Mouse (Mus musculus): ENCODE measurements around the gene Gm39566. TPM values are rescaled to one million over a fixed set of nuclear protein-coding genes. Genes with fewer than 3 reads are reported as not detected.

Gene Gm39566
- polyA plus RNA-seq, 1 experiment from 2014 or later = not detected

- ATAC-seq (ENCODE audit: low FRiP score, low read depth) = peak; percentile 78
- under 1% methylated on average over 36 of the region's 37 CpGs for WGBS
- Histone ChIP-seq H3K9me3 (no peaks in the 10 kb centered on the region), H3K27me3 (no peaks in the 10 kb centered on the region), H3K27ac (peak overlapping the region; percentile 92), H3K9ac (peak overlapping the region; percentile 96), H3K4me3 (peak overlapping the region; percentile 87), H3K36me3 (no peaks in the 10 kb centered on the region), H3K4me2 (replicated peaks) (peak overlapping the region; percentile 78), H3K4me1 (peaks cover 38% of the 10 kb centered on the region)
Observed at GRCm38 (mm10) chr11:69766126-69766609, 48.9 kb downstream of the Gm39566 start.

GRCm38 (mm10) chr11:69765221-69766125 is 49.6 kb downstream of the Gm39566 start, which contains the start of gene Zbtb4:
Gene Zbtb4, plus strand, starts transcription at chr11:69765912.
- Histone ChIP-seq H3K27me3 (no peaks in the 10 kb centered on the region), H3K9ac (peak within 1 kb of the TSS; percentile 96), H3K4me1 (peaks cover 43% of the 10 kb centered on the region), H3K36me3 (no peaks in the 10 kb centered on the region), H3K4me3 (peak within 1 kb of the TSS; percentile 87), H3K4me2 (replicated peaks) (peak within 1 kb of the TSS; percentile 78), H3K9me3 (no peaks in the 10 kb centered on the region), H3K27ac (peak within 1 kb of the TSS; percentile 92)
- ATAC-seq (ENCODE audit: low FRiP score, low read depth) = peak; percentile 62
- 22% methylated on average over 28 of the region's 55 CpGs for WGBS

GRCm38 (mm10) chr11:69763551-69763950 is 51.5 kb downstream of the Gm39566 start:
- H3K27me3 ChIP-seq = no peaks in the 10 kb centered on the region
- peaks cover 44% of the 10 kb centered on the region for H3K4me1 ChIP-seq
- H3K27ac ChIP-seq = no peak overlapping the region
- WGBS = 70% methylated on average over 7 of the region's 7 CpGs
- no peaks in the 10 kb centered on the region for H3K36me3 ChIP-seq
- no peak overlapping the region for H3K4me3 ChIP-seq
- H3K4me2 ChIP-seq (replicated peaks) = no peak overlapping the region
- H3K9me3 ChIP-seq = no peaks in the 10 kb centered on the region
- no peak overlapping the region for H3K9ac ChIP-seq
- ATAC-seq (ENCODE audit: low FRiP score, low read depth) = no peak

GRCm38 (mm10) chr11:69761868-69762267 is 53.2 kb downstream of the Gm39566 start, which contains the start of gene Slc35g3:
Gene Slc35g3, minus strand, starts transcription at chr11:69761968.
- H3K27me3 ChIP-seq = no peaks in the 10 kb centered on the region
- H3K36me3 ChIP-seq = no peaks in the 10 kb centered on the region
- no peak within 1 kb of the TSS; the same call in 1 of the 2 replicates for H3K9ac ChIP-seq
- no peaks in the 10 kb centered on the region for H3K9me3 ChIP-seq
- H3K4me2 ChIP-seq (replicated peaks) = no peak within 1 kb of the TSS
- whole genome bisulfite sequencing = 57% methylated on average over 1 of the region's 1 CpGs
- peaks cover 37% of the 10 kb centered on the region for H3K4me1 ChIP-seq
- H3K4me3 ChIP-seq = no peak within 1 kb of the TSS
- no peak within 1 kb of the TSS; the same call in 1 of the 2 replicates for H3K27ac ChIP-seq
- no peak for ATAC-seq (ENCODE audit: low FRiP score, low read depth)

Other genes with a start within 250 kb of the Gm39566 start
- 28.3 and 31.0 TPM in 2 replicates for gene Wrap53, start 235.0 kb downstream of the Gm39566 start, polyA plus RNA-seq (2015; fragmentation: Nextera tagmentation; extraction: Ambion mirVana)
- gene Trp53, start 234.9 kb downstream of the Gm39566 start, polyA plus RNA-seq (2015; fragmentation: Nextera tagmentation; extraction: Ambion mirVana) = 158 and 161 TPM in 2 replicates
- gene Atp1b2, start 209.4 kb downstream of the Gm39566 start, polyA plus RNA-seq (2015; fragmentation: Nextera tagmentation; extraction: Ambion mirVana) = 5.7 and 6.0 TPM in 2 replicates
- 0.22 TPM in 1 of 2 replicates, not detected in the other for gene Shbg, start 197.4 kb downstream of the Gm39566 start, polyA plus RNA-seq (2015; fragmentation: Nextera tagmentation; extraction: Ambion mirVana)
- gene Sat2, start 193.3 kb downstream of the Gm39566 start, polyA plus RNA-seq (2015; fragmentation: Nextera tagmentation; extraction: Ambion mirVana) = 24.1 and 28.0 TPM in 2 replicates
- 37.3 and 38.0 TPM in 2 replicates for gene Fxr2, start 182.3 kb downstream of the Gm39566 start, polyA plus RNA-seq (2015; fragmentation: Nextera tagmentation; extraction: Ambion mirVana)
- 0.57 and 0.69 TPM in 2 replicates for gene Sox15, start 160.0 kb downstream of the Gm39566 start, polyA plus RNA-seq (2015; fragmentation: Nextera tagmentation; extraction: Ambion mirVana)
- gene Mpdu1, start 152.7 kb downstream of the Gm39566 start, polyA plus RNA-seq (2015; fragmentation: Nextera tagmentation; extraction: Ambion mirVana) = 59.3 and 66.8 TPM in 2 replicates
- 12.0 and 14.8 TPM in 2 replicates for gene Cd68, start 149.1 kb downstream of the Gm39566 start, polyA plus RNA-seq (2015; fragmentation: Nextera tagmentation; extraction: Ambion mirVana)
- 560 and 570 TPM in 2 replicates for gene Eif4a1, start 142.9 kb downstream of the Gm39566 start, polyA plus RNA-seq (2015; fragmentation: Nextera tagmentation; extraction: Ambion mirVana)
- 123 and 125 TPM in 2 replicates for gene Senp3, start 133.2 kb downstream of the Gm39566 start, polyA plus RNA-seq (2015; fragmentation: Nextera tagmentation; extraction: Ambion mirVana)
- 0.33 TPM in 1 of 2 replicates, not detected in the other for gene Tnfsf13, start 129.5 kb downstream of the Gm39566 start, polyA plus RNA-seq (2015; fragmentation: Nextera tagmentation; extraction: Ambion mirVana)
- gene Tnfsf12, start 119.4 kb downstream of the Gm39566 start, polyA plus RNA-seq (2015; fragmentation: Nextera tagmentation; extraction: Ambion mirVana) = 5.9 and 8.0 TPM in 2 replicates
- gene Tnfsfm13, start 119.2 kb downstream of the Gm39566 start, polyA plus RNA-seq (2015; fragmentation: Nextera tagmentation; extraction: Ambion mirVana) = 3.7 and 4.4 TPM in 2 replicates
- gene Polr2a, start 56.7 kb downstream of the Gm39566 start, polyA plus RNA-seq (2015; fragmentation: Nextera tagmentation; extraction: Ambion mirVana) = 27.2 and 28.5 TPM in 2 replicates
- gene Slc35g3, start 53.3 kb downstream of the Gm39566 start, polyA plus RNA-seq (2015; fragmentation: Nextera tagmentation; extraction: Ambion mirVana) = not detected in 2 replicates
- 3.2 and 3.4 TPM in 2 replicates for gene Zbtb4, start 49.4 kb downstream of the Gm39566 start, polyA plus RNA-seq (2015; fragmentation: Nextera tagmentation; extraction: Ambion mirVana)
- gene Chrnb1, start 19.4 kb downstream of the Gm39566 start, polyA plus RNA-seq (2015; fragmentation: Nextera tagmentation; extraction: Ambion mirVana) = 23.6 and 27.7 TPM in 2 replicates
- gene Fgf11, start 13.4 kb downstream of the Gm39566 start, polyA plus RNA-seq (2015; fragmentation: Nextera tagmentation; extraction: Ambion mirVana) = 2.8 and 2.9 TPM in 2 replicates
- 2.5 and 2.6 TPM in 2 replicates for gene Tmem102, start 9.7 kb downstream of the Gm39566 start, polyA plus RNA-seq (2015; fragmentation: Nextera tagmentation; extraction: Ambion mirVana)
- not detected in 2 replicates for gene Spem2, start 3.2 kb upstream of the Gm39566 start, polyA plus RNA-seq (2015; fragmentation: Nextera tagmentation; extraction: Ambion mirVana)
- 0.18 and 0.24 TPM in 2 replicates for gene Spem1, start 6.9 kb upstream of the Gm39566 start, polyA plus RNA-seq (2015; fragmentation: Nextera tagmentation; extraction: Ambion mirVana)
- 11.5 and 11.8 TPM in 2 replicates for gene Nlgn2, start 22.5 kb upstream of the Gm39566 start, polyA plus RNA-seq (2015; fragmentation: Nextera tagmentation; extraction: Ambion mirVana)
- 368 and 376 TPM in 2 replicates for gene Tmem256, start 23.2 kb upstream of the Gm39566 start, polyA plus RNA-seq (2015; fragmentation: Nextera tagmentation; extraction: Ambion mirVana)
- 135 and 140 TPM in 2 replicates for gene Plscr3, start 31.1 kb upstream of the Gm39566 start, polyA plus RNA-seq (2015; fragmentation: Nextera tagmentation; extraction: Ambion mirVana)
- 1.9 and 2.0 TPM in 2 replicates for gene Tnk1, start 43.4 kb upstream of the Gm39566 start, polyA plus RNA-seq (2015; fragmentation: Nextera tagmentation; extraction: Ambion mirVana)
- gene Tmem95, start 62.7 kb upstream of the Gm39566 start, polyA plus RNA-seq (2015; fragmentation: Nextera tagmentation; extraction: Ambion mirVana) = 0.51 TPM in 1 of 2 replicates, not detected in the other
- 4.3 and 4.4 TPM in 2 replicates for gene Kctd11, start 66.1 kb upstream of the Gm39566 start, polyA plus RNA-seq (2015; fragmentation: Nextera tagmentation; extraction: Ambion mirVana)
- gene Acap1, start 80.2 kb upstream of the Gm39566 start, polyA plus RNA-seq (2015; fragmentation: Nextera tagmentation; extraction: Ambion mirVana) = 1.1 and 1.5 TPM in 2 replicates
- gene 2810408A11Rik, start 85.7 kb upstream of the Gm39566 start, polyA plus RNA-seq (2015; fragmentation: Nextera tagmentation; extraction: Ambion mirVana) = 16.1 and 19.4 TPM in 2 replicates
- gene Neurl4, start 85.8 kb upstream of the Gm39566 start, polyA plus RNA-seq (2015; fragmentation: Nextera tagmentation; extraction: Ambion mirVana) = 10.2 and 12.9 TPM in 2 replicates
- 90.0 and 90.1 TPM in 2 replicates for gene Gps2, start 98.6 kb upstream of the Gm39566 start, polyA plus RNA-seq (2015; fragmentation: Nextera tagmentation; extraction: Ambion mirVana)
- gene Eif5a, start 106.7 kb upstream of the Gm39566 start, polyA plus RNA-seq (2015; fragmentation: Nextera tagmentation; extraction: Ambion mirVana) = 1,543 and 1,562 TPM in 2 replicates
- 9.3 and 9.7 TPM in 2 replicates for gene Ybx2, start 120.5 kb upstream of the Gm39566 start, polyA plus RNA-seq (2015; fragmentation: Nextera tagmentation; extraction: Ambion mirVana)
- 29.2 and 29.6 TPM in 2 replicates for gene Slc2a4, start 132.9 kb upstream of the Gm39566 start, polyA plus RNA-seq (2015; fragmentation: Nextera tagmentation; extraction: Ambion mirVana)
- 13.4 and 14.4 TPM in 2 replicates for gene Cldn7, start 149.5 kb upstream of the Gm39566 start, polyA plus RNA-seq (2015; fragmentation: Nextera tagmentation; extraction: Ambion mirVana)
- gene Ctdnep1, start 165.9 kb upstream of the Gm39566 start, polyA plus RNA-seq (2015; fragmentation: Nextera tagmentation; extraction: Ambion mirVana) = 30.8 and 31.2 TPM in 2 replicates
- gene Elp5, start 167.2 kb upstream of the Gm39566 start, polyA plus RNA-seq (2015; fragmentation: Nextera tagmentation; extraction: Ambion mirVana) = 126 and 134 TPM in 2 replicates
- 499 and 506 TPM in 2 replicates for gene Gabarap, start 175.8 kb upstream of the Gm39566 start, polyA plus RNA-seq (2015; fragmentation: Nextera tagmentation; extraction: Ambion mirVana)
- gene Phf23, start 180.5 kb upstream of the Gm39566 start, polyA plus RNA-seq (2015; fragmentation: Nextera tagmentation; extraction: Ambion mirVana) = 95.9 and 101 TPM in 2 replicates
- gene Dvl2, start 185.3 kb upstream of the Gm39566 start, polyA plus RNA-seq (2015; fragmentation: Nextera tagmentation; extraction: Ambion mirVana) = 54.3 and 59.8 TPM in 2 replicates
- 76.0 and 81.1 TPM in 2 replicates for gene Acadvl, start 200.1 kb upstream of the Gm39566 start, polyA plus RNA-seq (2015; fragmentation: Nextera tagmentation; extraction: Ambion mirVana)
- 14.2 and 14.8 TPM in 2 replicates for gene Dlg4, start 201.6 kb upstream of the Gm39566 start, polyA plus RNA-seq (2015; fragmentation: Nextera tagmentation; extraction: Ambion mirVana)
- gene Asgr1, start 238.8 kb upstream of the Gm39566 start, polyA plus RNA-seq (2015; fragmentation: Nextera tagmentation; extraction: Ambion mirVana) = 1.4 and 2.4 TPM in 2 replicates